Mouse (Mus musculus): ENCODE results near the gene Tnfrsf19. TPM values are rescaled to one million over a fixed set of nuclear protein-coding genes. Genes with fewer than 3 reads are reported as not detected.
A peak's percentile ranks its signal among the peaks of the same experiment; 100 is the strongest.

Tnfrsf19 gene
- polyA plus RNA-seq, 1 experiment from 2014 or later, result 95.3 TPM

DNA sequence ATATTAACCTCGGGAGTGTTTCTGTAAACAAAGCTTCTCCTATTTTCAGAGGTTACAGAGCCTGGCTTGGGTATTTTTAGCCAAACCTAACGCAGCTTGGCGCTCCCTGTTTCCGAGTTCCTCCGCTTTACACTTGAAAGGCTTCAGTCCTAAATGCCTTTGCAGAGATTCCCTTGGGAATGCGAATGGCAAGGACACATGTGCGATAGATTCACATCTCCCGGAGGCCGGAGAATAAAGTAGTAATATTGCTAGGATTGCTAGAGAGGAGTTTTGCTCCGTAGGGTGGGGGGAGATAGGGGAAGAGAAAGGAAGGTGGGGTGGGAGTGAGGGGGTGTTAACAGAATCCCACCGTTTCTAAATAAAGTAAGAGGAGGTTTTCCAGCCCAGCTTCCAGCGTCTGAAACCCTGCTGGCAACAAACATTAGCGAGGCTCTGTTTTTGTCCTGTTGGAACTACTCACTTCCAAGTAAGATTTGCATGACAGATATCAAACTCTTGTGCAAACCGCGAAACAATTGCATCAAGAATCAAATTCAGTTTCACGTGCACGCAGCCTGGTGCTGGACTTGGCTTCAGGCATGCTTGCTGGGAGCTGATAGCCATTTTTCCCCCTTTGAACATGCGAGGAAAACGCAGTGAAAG, 722 bp downstream of the Tnfrsf19 start:
- no peak for ATAC-seq (ENCODE audit: insufficient number of reproducible peaks, insufficient read depth, low FRiP score, low TSS enrichment, low read depth)
- Histone ChIP-seq H3K27ac (peak overlapping the region; percentile 88), H3K9ac (peak overlapping the region; percentile 77), H3K4me2 (peak overlapping the region; percentile 88), H3K9me3 (no peaks in the 10 kb centered on the region), H3K27me3 (no peaks in the 10 kb centered on the region; the same call in 1 of the 2 replicates), H3K36me3 (no peaks in the 10 kb centered on the region), H3K4me1 (peaks cover 27% of the 10 kb centered on the region), H3K4me3 (peak overlapping the region; percentile 48)
- under 1% methylated on average over 19 of the region's 19 CpGs for WGBS

DNA sequence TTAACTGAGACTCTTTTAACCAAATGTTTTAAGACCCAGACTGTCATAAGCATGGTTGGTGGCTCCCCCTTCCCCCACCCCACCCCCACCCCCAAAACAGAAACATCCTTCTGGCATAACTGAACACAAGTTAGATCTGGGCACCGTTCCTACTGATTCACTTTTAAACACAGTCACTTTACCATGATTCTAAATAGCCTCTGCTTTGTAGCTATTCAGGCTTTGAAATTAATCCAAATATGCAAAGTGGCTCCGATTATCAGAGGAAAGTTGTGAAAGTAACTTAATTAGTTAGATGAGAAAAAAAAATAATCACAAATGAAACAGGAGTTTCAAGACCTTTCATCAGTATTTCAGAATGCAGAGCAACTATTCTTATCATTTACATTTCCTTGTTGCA, 2.0 kb downstream of the Tnfrsf19 start:
- Histone ChIP-seq H3K4me2 (peak overlapping the region; percentile 88), H3K36me3 (no peaks in the 10 kb centered on the region), H3K4me3 (peak overlapping the region; percentile 48), H3K9me3 (no peaks in the 10 kb centered on the region), H3K4me1 (peaks cover 27% of the 10 kb centered on the region), H3K27me3 (no peaks in the 10 kb centered on the region; the same call in 1 of the 2 replicates), H3K27ac (peak overlapping the region; percentile 88), H3K9ac (peak overlapping the region; percentile 66)
- WGBS, result 10% methylated on average over 2 of the region's 2 CpGs
- no peak for ATAC-seq (ENCODE audit: insufficient number of reproducible peaks, insufficient read depth, low FRiP score, low TSS enrichment, low read depth)

DNA sequence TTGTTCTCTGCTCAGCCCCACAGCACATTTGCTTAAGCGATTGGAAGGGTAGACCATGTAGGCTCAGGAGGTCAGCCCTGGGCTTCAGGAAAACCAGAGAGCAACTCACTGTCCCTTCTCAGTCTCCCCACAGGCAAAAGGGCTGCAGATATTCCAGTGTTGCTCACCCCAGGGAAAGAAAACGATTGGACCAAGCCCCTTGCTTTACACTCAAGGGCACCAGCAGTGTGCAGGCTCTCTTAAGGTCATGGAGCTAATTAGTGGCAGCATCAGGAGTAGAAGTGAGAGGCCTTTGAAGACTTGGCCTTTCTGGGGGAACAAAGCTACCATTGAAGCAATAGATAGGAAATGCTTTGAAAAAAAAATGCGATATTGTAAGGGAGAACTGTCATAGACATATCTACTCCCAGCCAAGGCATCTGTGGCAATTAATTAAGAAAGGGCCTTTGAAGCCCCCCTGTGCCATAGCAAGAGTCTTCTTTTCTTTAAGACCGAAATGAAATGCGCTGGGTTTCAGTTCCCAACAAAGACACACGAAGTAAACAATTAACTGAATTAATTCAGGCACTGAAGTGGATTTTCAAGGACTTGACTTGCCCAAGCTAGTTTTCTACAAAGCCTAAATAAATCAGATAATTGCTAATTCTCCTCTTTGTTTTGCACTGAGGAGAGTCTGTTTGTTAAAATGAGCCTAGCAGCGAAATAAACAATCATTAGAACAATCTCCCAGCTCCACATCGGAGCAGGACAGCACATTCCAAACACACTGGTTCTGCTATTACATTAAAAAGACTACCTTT, 2.6 kb downstream of the Tnfrsf19 start:
- H3K9ac ChIP-seq, result peak overlapping the region; percentile 66
- H3K4me2 ChIP-seq, result peak overlapping the region; percentile 88
- no peaks in the 10 kb centered on the region; the same call in 1 of the 2 replicates for H3K27me3 ChIP-seq
- H3K9me3 ChIP-seq, result no peaks in the 10 kb centered on the region
- no peak for ATAC-seq (ENCODE audit: insufficient number of reproducible peaks, insufficient read depth, low FRiP score, low TSS enrichment, low read depth)
- peaks cover 27% of the 10 kb centered on the region for H3K4me1 ChIP-seq
- peak overlapping the region; percentile 88 for H3K27ac ChIP-seq
- H3K36me3 ChIP-seq, result no peaks in the 10 kb centered on the region
- peak overlapping the region; percentile 48 for H3K4me3 ChIP-seq
- WGBS, result 8% methylated on average over 8 of the region's 8 CpGs

DNA sequence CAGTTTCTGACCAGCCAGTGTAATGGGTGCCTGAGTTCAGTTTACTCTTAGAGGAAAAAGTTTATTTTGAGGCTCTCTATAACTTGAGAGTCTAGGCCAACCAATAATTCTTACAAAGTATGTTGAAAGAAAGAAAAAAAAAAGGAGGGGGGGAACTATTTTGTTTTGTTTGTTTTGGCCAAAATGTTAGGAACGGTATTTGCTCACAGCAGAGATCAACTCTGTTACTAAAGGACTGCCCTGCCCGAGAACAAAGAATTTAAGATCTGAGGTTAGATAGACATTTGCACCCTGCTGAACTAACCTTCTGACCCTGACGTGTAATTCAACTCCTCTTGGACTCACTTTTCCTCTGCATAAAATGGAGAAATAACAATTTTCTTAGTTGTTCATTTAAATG, 4.0 kb downstream of the Tnfrsf19 start:
- no peaks in the 10 kb centered on the region for H3K9me3 ChIP-seq
- H3K27me3 ChIP-seq, result no peaks in the 10 kb centered on the region
- WGBS, result 43% methylated on average over 3 of the region's 3 CpGs
- H3K4me3 ChIP-seq, result no peak overlapping the region
- H3K4me1 ChIP-seq, result peaks cover 35% of the 10 kb centered on the region
- no peak overlapping the region for H3K27ac ChIP-seq
- ATAC-seq (ENCODE audit: insufficient number of reproducible peaks, insufficient read depth, low FRiP score, low TSS enrichment, low read depth), result no peak
- no peak overlapping the region for H3K9ac ChIP-seq
- H3K36me3 ChIP-seq, result no peaks in the 10 kb centered on the region
- no peak overlapping the region for H3K4me2 ChIP-seq

DNA sequence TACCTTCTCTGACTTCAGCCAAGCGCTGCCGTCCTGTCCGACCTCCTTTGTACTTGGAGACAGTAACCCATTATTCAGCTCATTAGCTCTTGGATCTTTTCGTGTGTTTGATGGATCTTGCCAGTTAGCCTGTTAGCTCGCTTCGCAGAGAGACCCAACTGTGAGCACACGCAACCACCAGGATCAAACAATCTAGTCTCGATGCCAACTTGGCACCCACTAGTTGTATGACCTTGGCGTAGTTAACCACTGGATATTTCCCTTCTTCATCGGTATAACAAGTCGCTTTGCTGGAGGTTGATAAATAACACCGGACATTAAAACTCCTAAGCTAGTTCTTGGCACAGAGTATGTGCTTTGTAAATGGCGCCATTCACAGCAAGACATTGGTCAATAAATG, 6.1 kb downstream of the Tnfrsf19 start:
- H3K9ac ChIP-seq, result no peak overlapping the region
- WGBS, result 85% methylated on average over 13 of the region's 13 CpGs
- H3K27ac ChIP-seq, result no peak overlapping the region
- H3K36me3 ChIP-seq, result no peaks in the 10 kb centered on the region
- peaks cover 37% of the 10 kb centered on the region for H3K4me1 ChIP-seq
- no peak overlapping the region for H3K4me3 ChIP-seq
- no peaks in the 10 kb centered on the region for H3K27me3 ChIP-seq
- H3K4me2 ChIP-seq, result no peak overlapping the region
- H3K9me3 ChIP-seq, result no peaks in the 10 kb centered on the region
- ATAC-seq (ENCODE audit: insufficient number of reproducible peaks, insufficient read depth, low FRiP score, low TSS enrichment, low read depth), result no peak

DNA sequence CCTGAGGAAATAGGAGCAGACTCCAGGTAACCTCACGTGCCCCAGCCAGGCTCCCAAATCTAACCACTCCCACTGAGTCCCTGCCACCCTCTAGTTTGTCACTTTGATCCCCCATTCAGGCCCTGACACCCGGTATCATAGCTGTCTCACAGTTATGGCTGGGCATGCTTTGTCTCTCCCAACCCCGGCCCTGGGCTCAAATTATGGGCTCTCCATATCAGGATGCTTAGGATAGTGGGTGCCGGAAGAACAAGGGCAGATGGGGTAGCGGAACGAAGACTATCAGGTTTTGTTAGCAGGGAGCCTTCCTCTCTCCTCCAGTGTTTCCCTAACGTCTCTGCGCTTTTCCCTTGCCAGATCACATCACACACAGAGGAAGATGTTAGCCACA, 8.2 kb downstream of the Tnfrsf19 start:
- no peak for ATAC-seq (ENCODE audit: insufficient number of reproducible peaks, insufficient read depth, low FRiP score, low TSS enrichment, low read depth)
- WGBS, result 21% methylated on average over 8 of the region's 8 CpGs

DNA sequence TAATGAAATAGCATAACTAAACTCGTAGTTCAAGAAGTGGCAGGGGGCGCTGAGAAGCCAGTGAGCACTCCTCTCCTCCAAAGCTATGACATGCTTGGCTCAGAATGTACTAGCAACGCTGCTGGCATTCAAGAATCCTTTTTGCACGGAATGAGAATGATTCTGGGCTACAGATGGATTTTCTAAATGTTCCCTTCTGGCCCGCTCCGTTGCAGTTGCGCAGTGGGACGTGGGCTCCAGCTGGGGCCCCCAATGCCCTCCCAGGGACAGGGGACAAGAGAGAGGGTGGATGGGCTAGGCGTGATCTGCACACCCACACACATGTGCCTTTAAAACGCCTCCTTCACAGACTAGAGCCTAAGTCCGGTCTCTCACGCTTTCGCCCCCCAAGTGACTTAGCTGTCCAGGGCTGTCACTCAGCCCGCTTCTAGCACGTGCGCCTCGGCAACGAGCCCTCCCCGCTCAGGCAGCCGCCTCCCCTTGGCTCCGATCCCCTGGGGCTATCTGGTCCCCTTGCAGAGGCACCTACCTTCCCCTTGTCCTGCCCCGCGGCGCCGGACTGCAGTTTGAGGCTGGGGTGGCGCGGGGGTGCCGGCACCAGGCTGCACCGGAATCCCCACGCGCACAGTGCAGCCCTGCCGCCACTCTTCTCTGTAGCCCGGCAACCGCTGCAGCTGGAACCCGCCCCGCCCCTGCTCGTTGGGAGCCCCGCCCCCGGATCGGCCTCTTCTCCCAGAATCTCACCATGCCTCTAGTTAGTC, 8.8 kb downstream of the Tnfrsf19 start:
- under 1% methylated on average over 40 of the region's 40 CpGs for WGBS

More for the DNA sequence above, 8.2 kb downstream of the Tnfrsf19 start:
- Histone ChIP-seq H3K27me3 (no peaks in the 10 kb centered on the region), H3K9ac (peak overlapping the region; percentile 71), H3K27ac (peak overlapping the region; percentile 75; the same call in 1 of the 2 replicates), H3K4me3 (peak overlapping the region; percentile 61), H3K4me2 (peak overlapping the region; percentile 99), H3K9me3 (no peaks in the 10 kb centered on the region), H3K36me3 (no peaks in the 10 kb centered on the region), H3K4me1 (peaks cover 30% of the 10 kb centered on the region)

DNA sequence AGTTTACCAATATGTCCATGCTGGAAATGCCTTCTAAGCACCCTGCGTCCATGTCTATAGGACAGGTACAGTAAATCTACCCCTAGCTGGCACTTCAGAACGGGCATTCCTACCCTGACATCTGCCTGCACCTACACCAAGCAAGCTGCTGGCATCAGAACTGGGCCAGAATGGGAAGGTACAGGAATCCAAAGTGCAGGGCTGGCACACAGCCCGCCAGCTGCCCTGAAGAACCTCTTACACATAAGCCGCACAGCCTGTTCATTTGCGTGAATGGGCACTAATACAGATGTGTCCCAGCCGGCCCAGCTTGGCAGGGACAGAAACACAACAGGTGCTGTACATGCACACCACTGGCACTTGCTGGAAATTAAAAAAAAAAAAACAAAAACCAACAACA, 15.9 kb downstream of the Tnfrsf19 start:
- Histone ChIP-seq H3K36me3 (0 out of 2 replicates have a peak, but pooled peaks cover 2% of the 10 kb centered on the region), H3K4me2 (no peak overlapping the region), H3K27ac (peak overlapping the region; percentile 51; the same call in 1 of the 2 replicates), H3K9me3 (no peaks in the 10 kb centered on the region), H3K9ac (no peak overlapping the region), H3K4me1 (peaks cover 23% of the 10 kb centered on the region), H3K27me3 (no peaks in the 10 kb centered on the region), H3K4me3 (no peak overlapping the region)
- ATAC-seq (ENCODE audit: insufficient number of reproducible peaks, insufficient read depth, low FRiP score, low TSS enrichment, low read depth), result no peak
- WGBS, result 85% methylated on average over 6 of the region's 6 CpGs

More for the DNA sequence above, 8.8 kb downstream of the Tnfrsf19 start:
- Histone ChIP-seq H3K36me3 (no peaks in the 10 kb centered on the region), H3K27ac (peak overlapping the region; percentile 75), H3K27me3 (no peaks in the 10 kb centered on the region), H3K4me3 (peak overlapping the region; percentile 61), H3K9ac (peak overlapping the region; percentile 71), H3K4me2 (peak overlapping the region; percentile 99), H3K9me3 (no peaks in the 10 kb centered on the region), H3K4me1 (peaks cover 30% of the 10 kb centered on the region)
- ATAC-seq (ENCODE audit: insufficient number of reproducible peaks, insufficient read depth, low FRiP score, low TSS enrichment, low read depth), result peak; percentile 87

DNA sequence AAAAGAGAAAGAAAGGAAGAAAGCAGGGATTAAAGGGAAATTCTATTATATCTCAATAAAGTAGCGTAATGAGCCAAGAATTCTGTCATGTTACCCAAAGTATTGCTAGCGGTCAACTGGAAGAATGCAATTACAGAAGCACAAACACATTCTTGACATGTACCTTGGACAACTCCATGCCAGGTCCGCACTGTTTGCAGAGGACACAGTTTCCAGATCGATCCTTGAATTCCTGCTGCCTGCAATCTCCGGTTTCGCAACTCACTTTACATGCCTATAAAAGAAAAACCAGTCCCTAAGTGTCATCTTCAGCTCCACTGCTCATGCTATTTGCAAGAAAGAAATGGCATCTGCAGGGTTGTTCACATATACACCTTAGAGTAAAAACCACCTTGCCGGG, 22.3 kb downstream of the Tnfrsf19 start:
- Histone ChIP-seq H3K9me3 (no peaks in the 10 kb centered on the region), H3K36me3 (peaks cover 43% of the 10 kb centered on the region), H3K4me1 (0 out of 2 replicates have a peak, but pooled peaks cover 4% of the 10 kb centered on the region), H3K27ac (no peak overlapping the region), H3K4me3 (no peak overlapping the region), H3K4me2 (no peak overlapping the region), H3K9ac (no peak overlapping the region), H3K27me3 (no peaks in the 10 kb centered on the region)
- 91% methylated on average over 7 of the region's 7 CpGs for WGBS
- no peak for ATAC-seq (ENCODE audit: insufficient number of reproducible peaks, insufficient read depth, low FRiP score, low TSS enrichment, low read depth)

DNA sequence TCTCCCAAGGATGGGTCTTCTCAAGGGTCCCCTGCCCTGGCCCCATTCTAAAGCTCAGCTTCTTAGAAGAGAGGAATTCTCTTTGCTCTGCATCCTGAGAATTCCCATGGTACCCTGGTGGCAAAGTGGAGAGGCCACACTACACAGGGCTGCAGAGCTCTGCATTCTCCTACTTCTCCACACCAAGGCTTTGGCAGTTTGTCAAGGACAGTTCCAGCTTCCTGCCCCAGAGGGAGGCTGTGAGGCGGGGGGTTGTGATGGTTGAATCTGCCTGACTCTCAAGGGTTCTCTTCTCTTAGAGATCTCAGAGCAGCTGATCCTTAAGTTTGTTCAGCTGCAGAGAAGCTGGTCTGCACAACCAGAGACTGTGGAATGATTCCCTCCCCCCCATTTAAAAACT, 23.9 kb downstream of the Tnfrsf19 start:
- peaks cover 14% of the 10 kb centered on the region for H3K4me1 ChIP-seq
- H3K9me3 ChIP-seq, result no peaks in the 10 kb centered on the region
- H3K36me3 ChIP-seq, result peaks cover 41% of the 10 kb centered on the region
- H3K27ac ChIP-seq, result no peak overlapping the region
- WGBS, result 65% methylated on average over 1 of the region's 1 CpGs
- no peak overlapping the region for H3K4me3 ChIP-seq
- H3K27me3 ChIP-seq, result no peaks in the 10 kb centered on the region
- no peak for ATAC-seq (ENCODE audit: insufficient number of reproducible peaks, insufficient read depth, low FRiP score, low TSS enrichment, low read depth)
- no peak overlapping the region for H3K9ac ChIP-seq
- H3K4me2 ChIP-seq, result no peak overlapping the region

DNA sequence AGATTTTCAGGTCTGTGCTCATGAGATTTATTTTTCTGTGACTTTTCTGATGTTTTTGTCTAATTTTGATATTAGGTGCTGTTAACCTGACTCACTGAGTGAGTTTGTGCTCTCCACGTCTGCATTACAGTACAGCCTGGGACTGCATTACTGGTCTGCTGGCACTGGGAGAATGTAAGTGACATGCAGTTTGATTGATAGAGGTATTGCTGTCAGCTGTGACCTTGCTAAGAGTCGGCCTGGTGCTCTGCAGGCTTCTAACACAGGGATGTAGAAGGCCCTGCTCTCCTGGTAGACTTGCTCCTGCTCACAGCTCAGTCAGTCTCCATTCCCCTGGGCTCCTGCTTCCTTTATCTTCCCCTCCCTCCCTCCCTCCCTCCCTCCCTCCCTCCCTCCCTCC, 25.3 kb downstream of the Tnfrsf19 start:
- peaks cover 16% of the 10 kb centered on the region for H3K4me1 ChIP-seq
- H3K9ac ChIP-seq, result no peak overlapping the region
- H3K36me3 ChIP-seq, result peaks cover 41% of the 10 kb centered on the region
- H3K4me3 ChIP-seq, result no peak overlapping the region
- no peaks in the 10 kb centered on the region for H3K9me3 ChIP-seq
- H3K27me3 ChIP-seq, result no peaks in the 10 kb centered on the region
- no peak overlapping the region for H3K27ac ChIP-seq
- WGBS, result 85% methylated on average over 2 of the region's 2 CpGs
- H3K4me2 ChIP-seq, result no peak overlapping the region
- no peak for ATAC-seq (ENCODE audit: insufficient number of reproducible peaks, insufficient read depth, low FRiP score, low TSS enrichment, low read depth)

Data from embryonic facial prominence, embryonic 13.5 days (tissue).